Mouse (Mus musculus) kidney, postnatal 36 days (tissue): Measurements from ENCODE around the gene Brms1.
"Not testable (repeated sequence)": the region's sequence is repeated elsewhere in the genome, so short reads cannot be mapped to it uniquely, and the experiment has no call there.

Source experiments
- DNase-seq, 2 experiments: peaks; one replicate each; pipeline ENCODE4 v3.0.0; 2021 to 2022; ENCODE audit warnings: mixed read lengths in 2 of 2

The Brms1 gene

GRCm38 (mm10) chr19:5040862-5041523 lies at the start of gene Brms1:
TSS of gene Brms1 (plus strand) at chr19:5041354.
- DNase-seq, result peak; percentile 95 to 96

GRCm38 (mm10) chr19:4992371-4992770 lies 48.8 kb upstream of the Brms1 start:
- peak in 1 of 2 experiments; percentile 7 for DNase-seq

- DNase-seq, result peak; percentile 11 to 28
These were observed 48.2 kb upstream of the Brms1 start for GRCm38 (mm10) chr19:4992904-4993303.

- no peak for DNase-seq
These were observed 47.1 kb upstream of the Brms1 start for GRCm38 (mm10) chr19:4994043-4994442.

GRCm38 (mm10) chr19:4999445-5000140 lies 41.6 kb upstream of the Brms1 start:
- DNase-seq, result no peak

GRCm38 (mm10) chr19:5001666-5002406 lies 39.3 kb upstream of the Brms1 start:
- DNase-seq, result peak; percentile 57 to 83

GRCm38 (mm10) chr19:5003644-5004043 lies 37.5 kb upstream of the Brms1 start:
- DNase-seq, result not testable (repeated sequence)

- no peak for DNase-seq
These were observed 36.2 kb upstream of the Brms1 start for GRCm38 (mm10) chr19:5004925-5005324.

- DNase-seq, result no peak
These were observed 28.0 kb upstream of the Brms1 start for GRCm38 (mm10) chr19:5013138-5013537.

- peak; percentile 28 to 75 for DNase-seq
These were observed 26.2 kb upstream of the Brms1 start for GRCm38 (mm10) chr19:5014961-5015398.

- peak; percentile 66 to 71 for DNase-seq
These were observed 24.9 kb upstream of the Brms1 start for GRCm38 (mm10) chr19:5016221-5016742.

GRCm38 (mm10) chr19:5016782-5017181 lies 24.4 kb upstream of the Brms1 start:
- DNase-seq, result peak; percentile 75 to 88

- DNase-seq, result no peak
These were observed 23.5 kb upstream of the Brms1 start for GRCm38 (mm10) chr19:5017611-5018010.

- no peak for DNase-seq
These were observed 23.0 kb upstream of the Brms1 start for GRCm38 (mm10) chr19:5018191-5018590.

- DNase-seq, result no peak
These were observed 19.7 kb upstream of the Brms1 start for GRCm38 (mm10) chr19:5021416-5021815.

GRCm38 (mm10) chr19:5023621-5024479 lies 17.3 kb upstream of the Brms1 start, which contains the start of gene Slc29a2:
TSS of gene Slc29a2 (plus strand) at chr19:5023860.
- DNase-seq, result peak; percentile 95 to 96

- no peak for DNase-seq
These were observed 15.0 kb upstream of the Brms1 start for GRCm38 (mm10) chr19:5026111-5026510.

- no peak for DNase-seq
These were observed 8.5 kb upstream of the Brms1 start for GRCm38 (mm10) chr19:5032686-5033085.

GRCm38 (mm10) chr19:5036577-5036976 lies 4.6 kb upstream of the Brms1 start:
- no peak for DNase-seq

- DNase-seq, result peak; percentile 72 to 83
These were observed 3.2 kb upstream of the Brms1 start for GRCm38 (mm10) chr19:5037678-5038571.

GRCm38 (mm10) chr19:5038709-5039156 lies 2.4 kb upstream of the Brms1 start, which contains the start of the genes B4gat1 and AC124502.3:
TSS of gene B4gat1 (plus strand) at chr19:5038826.
TSS of gene AC124502.3 (plus strand) at chr19:5038891.
- peak; percentile 90 to 94 for DNase-seq
